Mouse (Mus musculus): ENCODE results near the gene Capn3.

Capn3 gene

DNA sequence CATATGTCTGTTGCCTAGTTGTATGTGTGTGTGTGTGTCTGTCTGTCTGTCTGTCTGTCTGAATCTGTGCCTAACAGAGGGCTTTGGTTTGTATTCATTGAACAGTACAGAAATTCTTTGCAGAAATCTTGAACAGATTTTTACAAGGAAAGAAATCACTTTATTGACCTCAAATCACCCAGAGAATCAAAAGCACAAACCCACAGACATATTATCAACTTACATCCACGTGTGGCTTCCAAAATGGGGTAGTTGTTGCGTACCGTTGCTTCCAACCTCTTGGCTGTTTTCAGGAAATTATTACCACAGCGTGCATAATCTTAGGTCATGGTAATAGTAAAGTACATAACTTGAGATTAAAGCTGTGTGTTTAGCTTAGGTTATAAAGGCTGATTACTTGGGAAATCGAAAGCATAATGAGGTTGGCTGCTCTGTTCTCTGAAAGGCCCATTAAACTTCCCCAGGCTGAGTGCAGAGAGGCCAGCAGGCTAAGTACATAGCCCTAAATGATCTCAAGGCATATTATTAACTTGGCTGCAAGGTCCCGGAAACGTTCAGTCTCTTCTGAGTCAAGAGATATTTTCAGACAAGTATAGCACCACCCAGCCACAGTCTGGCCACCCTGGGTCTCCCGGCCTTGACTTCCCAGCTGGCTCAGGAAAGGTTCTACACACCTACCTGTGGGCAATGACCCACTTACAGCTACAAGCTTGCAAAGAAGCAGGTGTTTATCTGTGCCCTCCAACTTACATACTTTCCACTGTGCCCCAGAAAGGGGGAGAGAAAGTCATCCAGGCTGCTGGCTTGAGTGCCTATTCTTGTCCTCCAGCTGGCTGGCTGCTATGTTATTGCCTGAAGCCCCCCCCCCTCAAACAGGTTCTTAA is 26.9 kb downstream of the Capn3 start:
- DNase-seq (ENCODE audit: low spot score) = no peak

DNA sequence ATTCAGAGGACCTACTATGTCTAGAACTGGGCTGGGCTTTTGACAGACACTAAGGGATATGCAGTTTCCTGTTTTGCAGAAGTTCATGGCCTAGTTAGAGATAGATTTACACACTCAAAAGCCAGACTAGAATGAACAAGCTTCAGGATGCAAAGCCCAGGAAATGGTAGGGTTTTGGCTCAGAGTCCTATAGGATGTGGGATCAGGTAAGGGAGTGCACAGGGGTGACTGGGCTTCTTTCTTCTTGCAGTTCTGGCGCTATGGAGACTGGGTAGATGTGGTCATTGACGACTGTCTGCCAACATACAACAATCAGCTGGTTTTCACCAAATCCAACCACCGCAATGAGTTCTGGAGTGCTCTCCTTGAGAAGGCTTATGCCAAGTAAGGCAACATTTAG is 28.4 kb downstream of the Capn3 start:
- no peak for DNase-seq (ENCODE audit: low spot score)

DNA sequence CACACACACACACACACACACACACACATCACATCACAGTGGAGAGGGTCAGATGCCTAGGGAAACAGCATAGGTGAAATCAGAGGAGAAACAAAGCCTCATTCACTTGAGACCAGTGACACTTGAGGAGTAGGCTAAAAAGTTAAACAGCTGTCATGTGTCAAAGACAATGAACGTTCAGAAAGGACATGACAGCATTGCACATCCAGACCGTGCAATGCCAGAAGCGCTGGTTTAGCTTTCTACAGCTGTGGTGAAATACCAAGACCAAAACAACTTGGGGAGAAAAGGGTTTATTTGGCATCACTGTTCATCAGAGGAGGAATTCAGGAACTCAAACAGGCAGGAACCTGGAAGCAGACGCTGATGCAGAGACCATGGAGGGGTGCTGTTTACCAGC is 37.4 kb downstream of the Capn3 start:
- no peak for DNase-seq (ENCODE audit: low spot score)

DNA sequence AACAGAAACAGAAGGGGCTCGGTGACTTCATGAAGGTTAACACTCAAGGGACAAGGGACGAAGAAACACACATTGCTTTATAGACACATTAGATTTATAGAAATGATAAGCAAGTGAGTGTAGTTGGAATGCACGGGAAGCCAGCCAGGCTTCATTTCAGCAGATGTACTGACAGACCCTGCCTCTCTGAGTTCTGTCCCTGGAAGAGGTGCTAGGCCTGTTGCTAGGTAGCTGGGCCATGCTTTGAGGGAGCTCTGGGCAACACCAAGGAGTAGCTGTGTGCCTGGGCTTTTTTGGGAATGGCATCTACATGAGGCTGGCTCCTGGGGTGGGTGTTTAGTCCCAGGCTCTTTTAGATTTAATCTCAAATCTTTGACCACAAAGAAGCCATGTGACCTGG is 40.7 kb downstream of the Capn3 start:
- DNase-seq (ENCODE audit: low spot score) = no peak

DNA sequence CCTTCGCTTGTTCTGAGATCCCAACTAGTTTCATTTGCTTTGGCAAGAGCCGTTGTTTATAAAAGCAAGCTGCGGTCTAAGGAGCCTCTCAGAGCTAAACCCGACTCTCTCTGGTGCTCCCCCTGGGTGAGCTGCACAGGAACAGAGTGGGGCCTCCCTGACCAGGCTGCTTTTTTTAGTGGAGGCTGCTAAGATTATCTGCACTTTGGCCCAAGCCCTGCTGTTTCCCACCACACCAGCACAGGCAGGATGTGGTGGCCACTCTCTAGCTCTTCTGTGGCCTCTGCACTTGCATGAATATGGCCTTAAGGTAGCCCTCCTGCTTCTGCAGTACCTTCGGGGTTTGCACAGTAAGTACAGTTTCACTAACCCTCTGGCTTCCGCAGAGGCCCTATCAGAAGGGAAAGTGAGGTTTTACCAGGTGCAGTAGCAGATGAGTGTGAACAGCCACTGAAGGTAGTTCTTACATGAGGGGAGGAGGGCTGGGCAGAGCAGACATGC is 44.2 kb downstream of the Capn3 start:
- no peak for DNase-seq (ENCODE audit: low spot score)

DNA sequence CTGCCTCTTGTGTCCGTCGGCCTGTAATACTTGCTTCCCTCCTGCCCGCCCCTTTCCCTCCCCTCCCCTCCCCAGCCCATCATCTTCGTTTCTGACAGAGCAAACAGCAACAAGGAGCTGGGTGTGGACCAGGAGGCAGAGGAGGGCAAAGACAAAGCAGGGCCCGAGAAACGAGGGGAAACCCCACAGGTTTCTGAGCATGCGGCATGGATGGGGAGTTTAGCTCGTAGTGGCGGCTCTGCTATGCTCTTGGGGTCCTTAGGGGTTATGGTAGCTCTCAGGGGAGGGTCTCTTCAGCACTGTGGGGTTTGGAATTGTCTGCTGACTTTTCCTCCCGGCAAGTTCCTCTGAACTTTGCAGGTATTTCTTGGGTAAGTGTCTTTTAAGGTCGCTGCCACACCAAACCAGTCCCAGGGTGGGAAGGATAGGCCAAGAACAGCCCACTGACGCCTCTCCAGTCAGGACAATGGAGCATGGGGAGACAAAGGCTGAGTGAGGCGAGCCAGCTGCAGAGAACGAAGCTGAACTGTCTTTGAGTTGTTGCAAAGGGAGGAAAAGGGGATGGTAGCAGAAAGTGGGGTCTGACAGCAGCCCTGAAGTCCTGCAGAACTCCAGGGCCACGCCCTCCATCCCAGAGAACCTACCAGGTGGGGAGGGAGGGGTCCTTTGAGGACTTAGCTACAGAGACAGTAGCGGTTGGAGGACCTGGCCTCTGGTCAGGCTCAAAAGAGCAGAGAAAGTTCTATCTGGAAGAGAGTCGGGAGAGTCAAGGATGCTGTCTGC is 45.5 kb downstream of the Capn3 start:
- no peak for DNase-seq (ENCODE audit: low spot score)

DNA sequence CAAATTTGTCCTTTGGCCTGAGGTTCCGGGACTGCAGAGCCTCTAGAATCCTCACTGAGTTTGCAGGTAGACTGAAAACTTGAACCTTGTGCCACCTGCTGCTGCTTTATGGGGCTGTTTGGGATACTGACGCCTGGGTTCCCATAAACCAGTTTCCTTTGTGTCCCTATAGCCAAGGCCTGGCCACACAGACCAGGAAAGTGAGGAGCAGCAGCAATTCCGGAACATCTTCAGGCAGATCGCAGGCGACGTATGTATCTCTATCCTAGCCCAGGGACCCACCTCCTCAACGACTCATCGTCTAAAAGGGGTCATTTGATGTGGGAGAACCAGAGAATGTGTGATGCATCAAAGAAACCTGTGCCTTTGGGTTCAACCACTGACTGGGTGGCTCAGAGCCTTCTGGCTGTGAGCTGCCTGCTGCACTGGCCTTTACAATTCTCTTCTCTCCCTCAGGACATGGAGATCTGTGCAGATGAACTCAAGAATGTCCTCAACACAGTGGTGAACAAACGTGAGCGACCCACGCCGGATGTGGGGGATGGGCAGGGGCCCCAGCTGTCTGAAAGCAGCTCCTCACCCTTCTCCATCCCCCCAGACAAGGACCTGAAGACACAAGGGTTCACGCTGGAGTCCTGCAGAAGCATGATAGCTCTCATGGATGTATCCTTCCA is 46.2 kb downstream of the Capn3 start:
- DNase-seq (ENCODE audit: low spot score) = no peak

DNA sequence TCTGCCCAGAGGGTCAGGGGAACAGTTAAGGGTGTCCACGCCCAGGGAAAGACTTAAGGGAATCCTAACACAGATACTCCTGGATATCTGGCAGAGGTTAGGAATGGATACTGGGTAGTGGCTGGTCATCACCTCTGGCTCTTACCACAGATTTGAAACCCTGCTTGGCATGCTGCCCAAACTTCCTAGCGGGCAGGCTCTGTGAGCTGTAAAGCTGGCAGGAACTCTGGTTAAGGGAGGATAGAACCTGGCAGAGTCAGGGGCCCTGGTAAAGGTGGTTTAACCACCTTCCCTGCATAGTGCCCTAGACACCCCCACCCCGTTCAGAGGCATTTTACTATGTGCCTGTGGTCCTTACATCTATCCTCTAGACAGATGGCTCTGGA is 46.8 kb downstream of the Capn3 start:
- no peak for DNase-seq (ENCODE audit: low spot score)

DNA sequence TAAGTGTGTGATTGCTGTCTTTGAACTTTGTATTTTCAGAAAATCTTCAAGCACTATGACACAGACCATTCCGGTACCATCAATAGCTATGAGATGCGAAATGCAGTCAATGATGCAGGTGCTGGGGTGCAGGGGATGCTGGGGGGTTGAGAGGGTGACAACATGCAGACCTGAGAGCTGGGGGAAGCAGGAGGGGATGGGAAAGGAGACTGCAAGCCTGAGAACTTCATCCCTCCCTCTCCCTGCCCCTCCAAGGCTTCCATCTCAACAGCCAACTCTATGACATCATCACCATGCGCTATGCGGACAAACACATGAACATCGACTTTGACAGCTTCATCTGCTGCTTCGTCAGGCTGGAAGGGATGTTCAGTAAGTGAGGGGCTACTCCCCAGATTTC is 47.3 kb downstream of the Capn3 start:
- no peak for DNase-seq (ENCODE audit: low spot score)

DNA sequence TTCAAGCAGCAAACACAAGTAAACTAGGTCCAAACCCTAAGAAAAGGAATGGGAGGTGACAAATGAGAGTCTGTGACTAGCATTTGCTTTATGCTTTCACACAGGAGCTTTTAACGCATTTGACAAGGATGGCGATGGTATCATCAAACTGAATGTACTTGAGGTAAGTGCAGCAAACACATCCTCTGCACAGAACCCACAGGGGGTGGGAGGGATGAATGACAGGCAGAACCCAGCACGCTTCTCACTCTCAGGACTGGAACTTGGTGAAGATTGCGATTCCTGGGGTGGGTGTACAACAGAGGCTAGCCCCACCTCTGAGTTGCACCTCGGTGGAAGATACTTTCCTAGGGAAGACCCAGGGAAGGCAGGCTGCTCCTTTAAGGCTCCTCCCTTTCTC is 48.2 kb downstream of the Capn3 start:
- DNase-seq (ENCODE audit: low spot score) = no peak

DNA sequence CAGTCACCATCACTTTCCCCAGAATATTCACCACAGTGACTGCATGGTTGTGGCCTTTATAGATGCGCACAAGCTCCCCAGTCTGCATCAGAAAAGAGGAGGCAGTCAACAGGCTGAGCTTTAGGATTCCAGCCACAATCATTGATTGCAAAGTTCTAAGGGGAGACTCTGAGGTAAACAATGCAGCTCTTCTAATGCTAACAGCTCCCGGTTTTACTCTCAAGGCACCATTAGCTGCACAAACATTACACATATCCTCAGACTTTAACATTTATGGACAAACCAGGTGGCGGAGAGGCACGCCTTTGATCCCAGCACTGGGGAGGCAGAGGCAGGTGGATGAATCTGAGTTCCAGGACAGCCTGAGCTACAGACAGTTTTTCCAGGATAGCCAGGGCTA is 58.4 kb downstream of the Capn3 start:
- no peak for DNase-seq (ENCODE audit: low spot score)

DNA sequence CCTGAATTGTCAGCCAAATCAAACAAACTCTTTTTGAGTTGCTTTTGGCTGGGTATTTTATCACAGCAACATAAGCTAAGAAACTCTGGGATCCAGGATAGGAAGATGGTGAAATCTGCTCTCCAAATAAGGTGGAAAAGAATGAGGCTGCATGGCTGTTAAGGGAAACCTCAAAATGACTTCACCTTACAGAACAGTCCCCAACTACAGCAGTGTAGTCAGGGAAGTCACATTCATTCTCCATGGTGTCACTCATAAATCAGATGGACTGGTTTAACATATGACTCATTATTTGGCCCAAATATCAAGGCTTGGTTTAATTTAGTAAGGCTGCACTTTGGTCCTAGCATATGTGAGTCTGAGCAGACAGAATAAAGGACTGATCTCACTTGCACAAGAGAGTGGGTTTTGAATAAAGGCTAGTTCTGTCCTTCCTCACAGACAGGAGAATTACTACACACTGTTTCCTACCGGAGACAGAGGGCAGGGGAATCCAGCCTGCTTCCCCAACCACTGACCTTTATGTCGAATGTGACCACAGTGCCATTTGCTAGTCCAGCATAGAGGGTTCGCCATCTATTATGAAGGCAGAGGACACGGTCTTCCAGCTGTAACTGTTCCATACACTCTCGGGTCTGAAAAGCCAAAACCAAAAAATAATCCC is 62.9 kb downstream of the Capn3 start:
- DNase-seq (ENCODE audit: low spot score) = no peak

DNA sequence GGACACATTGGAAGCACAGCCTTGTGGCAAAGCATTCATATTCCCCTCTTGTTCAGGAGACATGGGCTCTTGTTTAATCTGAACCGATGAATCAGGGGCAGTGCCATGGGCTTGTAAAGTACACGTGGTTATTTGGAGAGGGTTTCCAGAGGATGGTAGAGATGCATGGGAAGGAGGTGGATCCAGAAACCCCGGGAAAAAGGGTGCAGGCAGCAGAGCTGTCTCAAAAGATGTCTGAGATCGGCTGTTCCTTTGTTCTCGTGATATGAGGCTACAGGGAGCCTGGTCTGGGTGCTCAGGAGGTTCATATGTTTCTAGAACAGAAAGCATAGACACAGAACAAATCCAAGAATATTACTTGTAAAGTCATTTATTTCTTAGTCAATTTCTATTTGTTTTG is 71.0 kb downstream of the Capn3 start:
- DNase-seq (ENCODE audit: low spot score) = no peak

DNA sequence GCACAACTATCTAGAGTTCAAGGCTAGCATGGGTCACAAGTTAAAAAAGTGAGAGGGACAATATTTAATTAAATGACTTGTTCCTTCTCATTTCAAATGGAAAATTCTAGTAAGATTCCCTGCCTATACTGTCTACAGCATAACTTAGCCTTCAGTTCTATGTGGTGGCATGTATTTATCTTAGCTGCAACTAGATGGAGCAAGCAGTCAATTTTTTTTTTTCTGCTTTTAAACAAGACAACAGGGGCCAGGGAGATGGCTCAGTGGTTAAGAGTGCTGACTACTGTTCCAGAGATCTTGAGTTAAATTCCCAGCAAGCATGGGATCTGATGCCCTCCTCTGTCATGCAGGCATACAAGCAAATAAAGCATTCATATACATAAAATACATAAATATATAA is 73.7 kb downstream of the Capn3 start:
- no peak for DNase-seq (ENCODE audit: low spot score)

DNA sequence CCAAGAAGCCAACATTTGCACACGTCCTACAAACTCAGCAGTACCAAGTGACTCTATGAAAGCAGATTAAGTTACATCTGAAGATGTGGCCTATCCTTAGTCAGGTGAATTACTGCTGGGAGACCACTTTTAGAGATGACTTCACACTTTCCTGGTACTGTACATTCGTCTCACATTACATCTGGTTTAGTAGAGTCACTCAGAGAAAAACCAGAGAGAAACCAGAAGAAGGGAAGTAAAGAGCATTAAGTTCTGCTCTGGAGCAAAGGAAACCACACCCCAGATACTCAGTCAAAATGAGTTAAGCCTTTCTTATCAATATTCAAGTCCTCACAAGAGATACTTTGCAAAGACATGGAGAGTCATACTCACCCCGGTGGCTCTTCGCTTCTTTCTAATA is 75.4 kb downstream of the Capn3 start:
- DNase-seq (ENCODE audit: low spot score) = no peak

DNA sequence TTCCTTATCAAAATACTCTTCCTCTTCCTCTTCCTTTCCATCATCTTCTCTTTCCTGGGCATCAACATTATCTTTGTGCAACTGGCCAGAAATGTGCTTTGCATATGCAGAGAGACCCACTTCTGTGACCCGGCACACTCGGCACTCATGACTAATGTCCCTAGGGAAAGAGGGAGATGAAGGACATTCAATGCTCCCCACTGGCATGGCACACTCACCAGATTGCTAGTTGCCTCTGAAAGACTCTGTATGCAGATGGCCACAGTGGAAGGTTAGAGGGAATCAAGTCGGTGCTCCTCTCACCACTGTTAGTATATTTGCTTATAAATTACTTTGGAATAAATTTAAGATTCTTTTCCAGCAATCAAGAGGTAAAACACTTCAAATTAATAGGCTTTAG is 83.5 kb downstream of the Capn3 start:
- DNase-seq (ENCODE audit: low spot score) = no peak

DNA sequence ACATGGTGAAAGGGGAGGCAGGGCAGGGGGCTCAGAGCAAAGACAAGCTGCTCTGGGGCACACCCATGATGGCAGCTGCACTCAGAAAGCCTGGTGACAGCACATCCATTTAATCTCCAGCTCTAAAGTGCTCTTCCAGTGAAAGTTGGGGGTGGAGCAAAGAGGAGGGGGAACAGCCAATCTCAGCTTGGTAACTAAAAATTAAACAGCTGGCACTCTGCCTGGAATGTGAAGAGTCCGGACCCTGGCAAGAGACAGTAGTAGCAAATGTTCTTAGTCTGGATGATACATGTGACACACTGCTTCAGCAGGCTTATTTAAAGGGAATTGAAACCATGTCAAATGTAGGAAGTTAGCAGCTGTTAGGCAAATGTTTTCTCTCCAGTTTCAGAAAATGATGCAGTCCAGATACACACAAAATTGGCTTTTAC is 84.0 kb downstream of the Capn3 start:
- DNase-seq (ENCODE audit: low spot score) = peak; percentile 67

DNA sequence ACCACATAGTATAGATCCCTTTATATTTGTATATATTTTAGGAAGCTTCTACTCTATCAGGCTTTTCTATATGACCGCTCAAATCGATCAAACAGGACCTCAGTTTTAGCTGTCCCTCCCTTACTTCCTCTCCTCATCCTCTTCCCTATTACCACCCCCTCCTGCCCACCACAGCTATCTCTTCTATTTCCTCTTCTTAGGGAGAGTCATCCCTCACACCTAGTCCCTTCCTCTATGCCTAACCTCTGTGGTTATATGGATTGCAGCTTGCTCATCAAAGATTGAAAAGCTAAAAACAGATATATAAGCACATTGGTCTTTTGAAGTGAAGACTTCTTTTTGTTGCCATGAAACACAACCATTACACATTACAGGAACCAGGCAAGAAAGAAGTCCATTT is 88.9 kb downstream of the Capn3 start:
- DNase-seq (ENCODE audit: low spot score) = no peak

All from testis, postnatal 14 days (tissue).